Mouse (Mus musculus): ENCODE results near the gene Myo3b.

Myo3b gene

GRCm38 (mm10) chr2:70291063-70291462 is 252.1 kb downstream of the Myo3b start:
- DNase-seq (ENCODE audit: low spot score): no peak

GRCm38 (mm10) chr2:70292776-70293175 is 253.8 kb downstream of the Myo3b start:
- no peak for DNase-seq (ENCODE audit: low spot score)

GRCm38 (mm10) chr2:70302905-70303304 is 264.0 kb downstream of the Myo3b start:
- DNase-seq (ENCODE audit: low spot score): no peak

- no peak for DNase-seq (ENCODE audit: low spot score)
Measured at GRCm38 (mm10) chr2:70315125-70315524, 276.2 kb downstream of the Myo3b start.

GRCm38 (mm10) chr2:70315734-70316133 is 276.8 kb downstream of the Myo3b start:
- DNase-seq (ENCODE audit: low spot score): no peak

- DNase-seq (ENCODE audit: low spot score): no peak
Measured at GRCm38 (mm10) chr2:70317850-70318249, 278.9 kb downstream of the Myo3b start.

- no peak for DNase-seq (ENCODE audit: low spot score)
Measured at GRCm38 (mm10) chr2:70318861-70319555, 280.1 kb downstream of the Myo3b start.

GRCm38 (mm10) chr2:70322767-70323166 is 283.8 kb downstream of the Myo3b start:
- no peak for DNase-seq (ENCODE audit: low spot score)

GRCm38 (mm10) chr2:70327602-70328001 is 288.7 kb downstream of the Myo3b start:
- DNase-seq (ENCODE audit: low spot score): no peak

GRCm38 (mm10) chr2:70332905-70333304 is 294.0 kb downstream of the Myo3b start:
- no peak for DNase-seq (ENCODE audit: low spot score)

GRCm38 (mm10) chr2:70333553-70333952 is 294.6 kb downstream of the Myo3b start:
- no peak for DNase-seq (ENCODE audit: low spot score)

- DNase-seq (ENCODE audit: low spot score): no peak
Measured at GRCm38 (mm10) chr2:70336551-70336950, 297.6 kb downstream of the Myo3b start.

GRCm38 (mm10) chr2:70337208-70337611 is 298.3 kb downstream of the Myo3b start:
- no peak for DNase-seq (ENCODE audit: low spot score)

- no peak for DNase-seq (ENCODE audit: low spot score)
Measured at GRCm38 (mm10) chr2:70337869-70338268, 298.9 kb downstream of the Myo3b start.

GRCm38 (mm10) chr2:70339061-70339460 is 300.1 kb downstream of the Myo3b start:
- DNase-seq (ENCODE audit: low spot score): no peak

GRCm38 (mm10) chr2:70339501-70339900 is 300.6 kb downstream of the Myo3b start:
- DNase-seq (ENCODE audit: low spot score): no peak

GRCm38 (mm10) chr2:70340224-70340623 is 301.3 kb downstream of the Myo3b start:
- DNase-seq (ENCODE audit: low spot score): no peak

- DNase-seq (ENCODE audit: low spot score): no peak
Measured at GRCm38 (mm10) chr2:70345126-70345525, 306.2 kb downstream of the Myo3b start.

GRCm38 (mm10) chr2:70347511-70347910 is 308.6 kb downstream of the Myo3b start:
- DNase-seq (ENCODE audit: low spot score): no peak

GRCm38 (mm10) chr2:70348793-70349553 is 310.0 kb downstream of the Myo3b start:
- DNase-seq (ENCODE audit: low spot score): no peak

- DNase-seq (ENCODE audit: low spot score): no peak
Measured at GRCm38 (mm10) chr2:70352435-70353165, 313.7 kb downstream of the Myo3b start.

GRCm38 (mm10) chr2:70354056-70354455 is 315.1 kb downstream of the Myo3b start:
- no peak for DNase-seq (ENCODE audit: low spot score)

- no peak for DNase-seq (ENCODE audit: low spot score)
Measured at GRCm38 (mm10) chr2:70355026-70355425, 316.1 kb downstream of the Myo3b start.

All from urinary bladder, postnatal 10 days (tissue).